Mouse (Mus musculus) embryonic stem cell, embryonic (primary cell): ENCODE results near the gene Ppil2.

Experiments used
- CTCF ChIA-PET, 4 experiments: fragments of 300-600 bp in 2 of 4; fragments of 350-600 bp in 2 of 4; sonication (Branson Sonifier 250); formaldehyde crosslinking; loops; one replicate each; lab custom pipeline; 2022; ENCODE audit warnings: inconsistent platforms in 2 of 4; lab: Charles Lee
- POLR2A ChIA-PET, 4 experiments: fragments of 300-600 bp in 2 of 4; fragments of 350-600 bp in 2 of 4; sonication (Branson Sonifier 250); formaldehyde crosslinking; loops; one replicate each; lab custom pipeline; 2022; ENCODE audit warnings: antibody characterized with exemption in 4 of 4, inconsistent platforms in 1 of 4; lab: Charles Lee

The Ppil2 gene

GRCm38 (mm10) chr16:17124871-17125520 lies 13.9 kb upstream of the Ppil2 start, which contains the start of gene 2610318N02Rik:
Gene 2610318N02Rik, minus strand, starts transcription at chr16:17125167.
- ChIA-PET POLR2A (interaction anchor here (0.5 to 6.5 kb wide), 66 partner anchors 8 to 298 kb away, joined by 3 to 81 read pairs (median 4); partner anchors contain the start of genes Ccdc116 (in 2 of the 4), Hic2 (in 2 of the 4), Ppil2 (in 2 of the 4) and Ydjc (in 2 of the 4)), CTCF (interaction anchor here in 3 of 4 experiments (0.5 to 2.4 kb wide), 16 partner anchors 17 to 307 kb away, joined by 3 to 11 read pairs (median 5); partner anchors contain the start of genes Ccdc116 (in 1 of the 3), Rimbp3 (in 1 of the 3), Tmem191c (in 1 of the 3) and Ydjc (in 1 of the 3))

GRCm38 (mm10) chr16:17124119-17124870 lies 13.2 kb upstream of the Ppil2 start:
- POLR2A ChIA-PET = interaction anchor here in 3 of 4 experiments (0.5 to 6.5 kb wide), 56 partner anchors 7 to 430 kb away, joined by 3 to 81 read pairs (median 5); partner anchors contain the start of genes Ccdc116 (in 2 of the 3), Hic2 (in 2 of the 3), Ppil2 (in 2 of the 3) and Sdf2l1 (in 2 of the 3)
- CTCF ChIA-PET = interaction anchor here in 3 of 4 experiments (0.6 to 2.4 kb wide), 16 partner anchors 8 to 308 kb away, joined by 3 to 11 read pairs (median 4); partner anchors contain the start of genes Ccdc116 (in 1 of the 3), Rimbp3 (in 1 of the 3), Sdf2l1 (in 1 of the 3) and Tmem191c (in 1 of the 3)

- ChIA-PET POLR2A (interaction anchor here (0.6 to 6.5 kb wide), 29 partner anchors 10 to 406 kb away, joined by 3 to 81 read pairs (median 4); partner anchors contain the start of genes Sdf2l1 (in 4 of the 4), Ccdc116 (in 2 of the 4), Ppil2 (in 2 of the 4) and Hic2 (in 1 of the 4)), CTCF (interaction anchor here in 3 of 4 experiments (0.6 to 2.2 kb wide), 8 partner anchors 10 to 623 kb away, joined by 3 to 10 read pairs (median 5); partner anchors contain the start of genes Sdf2l1 (in 2 of the 3), Rimbp3 (in 1 of the 3) and Tmem191c (in 1 of the 3))
Observed at GRCm38 (mm10) chr16:17121569-17121968, 10.5 kb upstream of the Ppil2 start.

- ChIA-PET POLR2A (interaction anchor here in 3 of 4 experiments (0.8 to 1.8 kb wide), 5 partner anchors 8 to 202 kb away, joined by 3 to 11 read pairs (median 4); partner anchors contain the start of genes 2610318N02Rik (in 2 of the 3) and Sdf2l1 (in 2 of the 3)), CTCF (interaction anchor here in 1 of 4 experiments (0.6 kb wide), 1 partner anchor 159 kb away, joined by 5 read pairs; no protein-coding TSS in a partner anchor)
Observed at GRCm38 (mm10) chr16:17117309-17117799, 6.3 kb upstream of the Ppil2 start.

GRCm38 (mm10) chr16:17104600-17104999 lies 6.5 kb downstream of the Ppil2 start:
- ChIA-PET POLR2A (interaction anchor here in 3 of 4 experiments (0.6 to 1.8 kb wide), 7 partner anchors 10 to 122 kb away, joined by 3 to 4 read pairs (median 3); partner anchors contain the start of genes Mapk1 (in 1 of the 3) and Sdf2l1 (in 1 of the 3)), CTCF (interaction anchor here in 3 of 4 experiments (1.2 to 1.3 kb wide), 3 partner anchors 24 to 220 kb away, joined by 3 to 4 read pairs (median 3); no protein-coding TSS in a partner anchor)

- ChIA-PET POLR2A (interaction anchor here in 3 of 4 experiments (0.5 to 3.5 kb wide), 13 partner anchors 8 to 1481 kb away, joined by 3 to 14 read pairs (median 4); partner anchors contain the start of genes 2610318N02Rik (in 2 of the 3), Ppil2 (in 1 of the 3) and Ydjc (in 1 of the 3)), CTCF (no interaction called here)
Observed at GRCm38 (mm10) chr16:17102630-17103220, 8.3 kb downstream of the Ppil2 start.

GRCm38 (mm10) chr16:17096938-17097337 lies 14.1 kb downstream of the Ppil2 start:
- ChIA-PET CTCF (no interaction called here), POLR2A (interaction anchor here in 2 of 4 experiments (1.0 to 1.1 kb wide), 3 partner anchors 13 to 229 kb away, joined by 3 read pairs; no protein-coding TSS in a partner anchor)

- POLR2A ChIA-PET = interaction anchor here in 2 of 4 experiments (1.0 to 4.6 kb wide), 6 partner anchors 9 to 22 kb away, joined by 3 to 38 read pairs (median 3); no protein-coding TSS in a partner anchor
- CTCF ChIA-PET = no interaction called here
Observed at GRCm38 (mm10) chr16:17088346-17088745, 22.7 kb downstream of the Ppil2 start.

- CTCF ChIA-PET = interaction anchor here in 3 of 4 experiments (0.5 to 2.4 kb wide), 4 partner anchors 10 to 103 kb away, joined by 3 to 10 read pairs (median 6); no protein-coding TSS in a partner anchor
Observed at GRCm38 (mm10) chr16:17086669-17087193, 24.3 kb downstream of the Ppil2 start.

GRCm38 (mm10) chr16:17086241-17086640 lies 24.8 kb downstream of the Ppil2 start:
- POLR2A ChIA-PET = interaction anchor here in 3 of 4 experiments (0.6 to 4.6 kb wide), 17 partner anchors 8 to 192 kb away, joined by 3 to 38 read pairs (median 4); partner anchors contain the start of genes 2610318N02Rik (in 2 of the 3), Sdf2l1 (in 1 of the 3) and Ypel1 (in 1 of the 3)
- CTCF ChIA-PET = interaction anchor here in 2 of 4 experiments (1.6 to 2.4 kb wide), 4 partner anchors 10 to 190 kb away, joined by 4 to 10 read pairs (median 6); partner anchors contain the start of gene Tmem191c (in 1 of the 2)

More at GRCm38 (mm10) chr16:17086669-17087193, 24.3 kb downstream of the Ppil2 start:
- POLR2A ChIA-PET = interaction anchor here in 3 of 4 experiments (0.6 to 4.6 kb wide), 15 partner anchors 8 to 191 kb away, joined by 3 to 38 read pairs (median 4); partner anchors contain the start of genes Sdf2l1 (in 1 of the 3) and Ypel1 (in 1 of the 3)

GRCm38 (mm10) chr16:17085636-17086035 lies 25.4 kb downstream of the Ppil2 start:
- POLR2A ChIA-PET = interaction anchor here (0.6 to 4.6 kb wide), 28 partner anchors 8 to 210 kb away, joined by 3 to 38 read pairs (median 4); partner anchors contain the start of genes 2610318N02Rik (in 2 of the 4), Sdf2l1 (in 2 of the 4) and Ypel1 (in 1 of the 4)
- CTCF ChIA-PET = interaction anchor here in 2 of 4 experiments (1.8 to 2.4 kb wide), 3 partner anchors 9 to 191 kb away, joined by 4 to 10 read pairs (median 7); partner anchors contain the start of gene Tmem191c (in 1 of the 2)

- CTCF ChIA-PET = interaction anchor here in 1 of 4 experiments (0.6 to 1.4 kb wide), 2 partner anchors 12 to 1233 kb away, joined by 3 to 4 read pairs; partner anchors contain the start of gene Ypel1
Observed at GRCm38 (mm10) chr16:17082121-17082792, 28.8 kb downstream of the Ppil2 start.

GRCm38 (mm10) chr16:17078101-17078500 lies 33.0 kb downstream of the Ppil2 start:
- ChIA-PET CTCF (interaction anchor here (0.6 to 3.1 kb wide), 18 partner anchors 8 to 541 kb away, joined by 3 to 20 read pairs (median 4); partner anchors contain the start of genes Tmem191c (in 2 of the 4), 2610318N02Rik (in 1 of the 4), Sdf2l1 (in 1 of the 4) and Smpd4 (in 1 of the 4)), POLR2A (interaction anchor here (0.6 to 7.1 kb wide), 27 partner anchors 8 to 287 kb away, joined by 3 to 62 read pairs (median 5); partner anchors contain the start of genes 2610318N02Rik (in 2 of the 4), Tmem191c (in 1 of the 4) and Ypel1 (in 1 of the 4))

More at GRCm38 (mm10) chr16:17082121-17082792, 28.8 kb downstream of the Ppil2 start:
- POLR2A ChIA-PET = interaction anchor here in 3 of 4 experiments (0.7 to 7.1 kb wide), 8 partner anchors 8 to 43 kb away, joined by 3 to 62 read pairs (median 4); partner anchors contain the start of genes 2610318N02Rik (in 1 of the 3) and Ypel1 (in 1 of the 3)

- POLR2A ChIA-PET = interaction anchor here in 3 of 4 experiments (0.6 to 7.1 kb wide), 23 partner anchors 8 to 200 kb away, joined by 3 to 62 read pairs (median 4); partner anchors contain the start of genes 2610318N02Rik (in 1 of the 3), Ppil2 (in 1 of the 3), Sdf2l1 (in 1 of the 3) and Tmem191c (in 1 of the 3)
- CTCF ChIA-PET = interaction anchor here (0.6 to 3.1 kb wide), 21 partner anchors 9 to 542 kb away, joined by 3 to 18 read pairs (median 4); partner anchors contain the start of genes Tmem191c (in 2 of the 4), 2610318N02Rik (in 1 of the 4), Sdf2l1 (in 1 of the 4) and Smpd4 (in 1 of the 4)
Observed at GRCm38 (mm10) chr16:17076869-17077268, 34.2 kb downstream of the Ppil2 start.
